Mouse (Mus musculus): ENCODE measurements at regions not wholly inside any gene's neighbourhood (a gene's known extent, or its start where the extent isn't known, plus 50 kb on each side); places are given as distances from the start of the nearest gene placed in this dataset.

GRCm38 (mm10) chr9:58436246-58437091, 51.9 kb upstream of the Insyn1 start:
- H3K4me3 ChIP-seq, result no peak overlapping the region
- no peaks in the 10 kb centered on the region for H3K79me2 ChIP-seq (ENCODE audit: control insufficient read depth, insufficient read depth)
- no peak overlapping the region for H3ac ChIP-seq (ENCODE audit: control insufficient read depth, insufficient read length)
- H3K27me3 ChIP-seq (ENCODE audit: control insufficient read depth, insufficient read depth, insufficient read length), result no peaks in the 10 kb centered on the region
- no peaks in the 10 kb centered on the region for H3K36me3 ChIP-seq (ENCODE audit: control insufficient read depth, insufficient read depth)
- H3K4me2 ChIP-seq (ENCODE audit: low read depth), result peak overlapping the region; percentile 35
- TF ChIP-seq MAX (IDR thresholded peaks at IDR 0.05; ENCODE audit: low read depth) (no peak), TCF3 (IDR thresholded peaks at IDR 0.05; ENCODE audit: insufficient read length, low read depth) (no peak), MYOG (IDR thresholded peaks at IDR 0.05; ENCODE audit: control insufficient read depth in 1 of 3, insufficient read depth in 1 of 3, insufficient read length in 2 of 3, low read depth in 2 of 3) (no peak), REST (IDR thresholded peaks at IDR 0.05; ENCODE audit: insufficient read depth, insufficient read length) (no peak), POLR2AphosphoS2 (IDR thresholded peaks at IDR 0.05; ENCODE audit: insufficient read length, low read depth) (no peak), CEBPB (IDR thresholded peaks at IDR 0.05; ENCODE audit: insufficient read depth, poor library complexity, severe bottlenecking) (no peak), MYOD1 (IDR thresholded peaks at IDR 0.05; ENCODE audit: control insufficient read depth in 1 of 3, insufficient read length in 2 of 3, low read depth in 2 of 3) (no peak), USF1 (IDR thresholded peaks at IDR 0.05; ENCODE audit: low read depth) (no peak), SRF (IDR thresholded peaks at IDR 0.05; ENCODE audit: control insufficient read depth, insufficient read length, low read depth) (no peak), TCF12 (IDR thresholded peaks at IDR 0.05; ENCODE audit: insufficient read depth, poor library complexity, severe bottlenecking) (no peak)

GRCm38 (mm10) chr9:58437541-58437940, 50.9 kb upstream of the Insyn1 start:
- Histone ChIP-seq H3K36me3 (ENCODE audit: control insufficient read depth, insufficient read depth) (no peaks in the 10 kb centered on the region), H3ac (ENCODE audit: control insufficient read depth, insufficient read length) (no peak overlapping the region), H3K4me3 (no peak overlapping the region), H3K27me3 (ENCODE audit: control insufficient read depth, insufficient read depth, insufficient read length) (no peaks in the 10 kb centered on the region), H3K79me2 (ENCODE audit: control insufficient read depth, insufficient read depth) (no peaks in the 10 kb centered on the region), H3K4me2 (ENCODE audit: low read depth) (no peak overlapping the region)
- no peak for TF ChIP-seq E2F4 (IDR thresholded peaks at IDR 0.05; ENCODE audit: insufficient read depth)
- TF ChIP-seq CEBPB (IDR thresholded peaks at IDR 0.05; ENCODE audit: insufficient read depth, poor library complexity, severe bottlenecking), result no peak
- TF ChIP-seq MAX (IDR thresholded peaks at IDR 0.05; ENCODE audit: low read depth), result no peak
- no peak for TF ChIP-seq SRF (IDR thresholded peaks at IDR 0.05; ENCODE audit: control insufficient read depth, insufficient read length, low read depth)
- TF ChIP-seq USF1 (IDR thresholded peaks at IDR 0.05; ENCODE audit: low read depth), result no peak
- TF ChIP-seq POLR2AphosphoS2 (IDR thresholded peaks at IDR 0.05; ENCODE audit: insufficient read length, low read depth), result no peak
- no peak for TF ChIP-seq POLR2A (IDR thresholded peaks at IDR 0.05; ENCODE audit: insufficient read length, low read depth)
- TF ChIP-seq MYOD1 (IDR thresholded peaks at IDR 0.05; ENCODE audit: control insufficient read depth in 1 of 3, insufficient read length in 2 of 3, low read depth in 2 of 3), result no peak
- no peak for TF ChIP-seq REST (IDR thresholded peaks at IDR 0.05; ENCODE audit: insufficient read depth, insufficient read length)
- no peak for TF ChIP-seq TCF3 (IDR thresholded peaks at IDR 0.05; ENCODE audit: insufficient read length, low read depth)
- no peak for TF ChIP-seq TCF12 (IDR thresholded peaks at IDR 0.05; ENCODE audit: insufficient read depth, poor library complexity, severe bottlenecking)
- no peak for TF ChIP-seq MYOG (IDR thresholded peaks at IDR 0.05; ENCODE audit: control insufficient read depth in 1 of 3, insufficient read depth in 1 of 3, insufficient read length in 2 of 3, low read depth in 2 of 3)

GRCm38 (mm10) chr9:58438071-58438858, 50.1 kb upstream of the Insyn1 start:
- TF ChIP-seq TCF3 (IDR thresholded peaks at IDR 0.05; ENCODE audit: insufficient read length, low read depth), result no peak
- no peak for TF ChIP-seq E2F4 (IDR thresholded peaks at IDR 0.05; ENCODE audit: insufficient read depth)
- no peak for TF ChIP-seq MAX (IDR thresholded peaks at IDR 0.05; ENCODE audit: low read depth)
- no peak for TF ChIP-seq TCF12 (IDR thresholded peaks at IDR 0.05; ENCODE audit: insufficient read depth, poor library complexity, severe bottlenecking)
- no peak for TF ChIP-seq MYOG (IDR thresholded peaks at IDR 0.05; ENCODE audit: control insufficient read depth in 1 of 3, insufficient read depth in 1 of 3, insufficient read length in 2 of 3, low read depth in 2 of 3)
- TF ChIP-seq POLR2AphosphoS2 (IDR thresholded peaks at IDR 0.05; ENCODE audit: insufficient read length, low read depth), result no peak
- no peak for TF ChIP-seq CEBPB (IDR thresholded peaks at IDR 0.05; ENCODE audit: insufficient read depth, poor library complexity, severe bottlenecking)
- TF ChIP-seq REST (IDR thresholded peaks at IDR 0.05; ENCODE audit: insufficient read depth, insufficient read length), result no peak
- TF ChIP-seq POLR2A (IDR thresholded peaks at IDR 0.05; ENCODE audit: insufficient read length, low read depth), result no peak
- no peak for TF ChIP-seq MYOD1 (IDR thresholded peaks at IDR 0.05; ENCODE audit: control insufficient read depth in 1 of 3, insufficient read length in 2 of 3, low read depth in 2 of 3)
- TF ChIP-seq USF1 (IDR thresholded peaks at IDR 0.05; ENCODE audit: low read depth), result no peak
- TF ChIP-seq SRF (IDR thresholded peaks at IDR 0.05; ENCODE audit: control insufficient read depth, insufficient read length, low read depth), result no peak
- no peak overlapping the region for H3ac ChIP-seq (ENCODE audit: control insufficient read depth, insufficient read length)

More at GRCm38 (mm10) chr9:58438071-58438858, 50.1 kb upstream of the Insyn1 start:
- no peak overlapping the region for H3K4me3 ChIP-seq
- H3K4me2 ChIP-seq (ENCODE audit: low read depth), result no peak overlapping the region
- no peaks in the 10 kb centered on the region for H3K79me2 ChIP-seq (ENCODE audit: control insufficient read depth, insufficient read depth)
- H3K27me3 ChIP-seq (ENCODE audit: control insufficient read depth, insufficient read depth, insufficient read length), result no peaks in the 10 kb centered on the region
- no peaks in the 10 kb centered on the region for H3K36me3 ChIP-seq (ENCODE audit: control insufficient read depth, insufficient read depth)
